Mouse (Mus musculus) embryonic facial prominence, embryonic 12.5 days (tissue): ENCODE results near the gene Mrgpre. TPM values are rescaled to one million over a fixed set of nuclear protein-coding genes. Genes with fewer than 3 reads are reported as not detected.

Experiments
- microRNA-seq: library from miRNA; unstranded; fragments of <30 nt; microRNA quantifications from one replicate; pipeline ENCODE4, GENCODE M21; 2017
- polyA plus RNA-seq: library from polyadenylated mRNA; unstranded; fragments of >200 nt; fragmentation: Nextera tagmentation; extraction: Ambion mirVana; gene quantifications from 2 replicates; pipeline ENCODE4 v1.2.1, GENCODE M21; 2016

Gene Mrgpre
- polyA plus RNA-seq, 1 experiment from 2014 or later: 1.5 TPM

Small RNAs within 50 kb of the gene (microRNA-seq; reads per million reads assigned to microRNA genes)
- not detected for gene Gm22064

Other genes with a start within 250 kb of the Mrgpre start
- 310 and 322 TPM in 2 replicates for gene Nap1l4, start 235.4 kb downstream of the Mrgpre start, polyA plus RNA-seq
- 57.1 and 57.3 TPM in 2 replicates for gene Cars, start 184.4 kb downstream of the Mrgpre start, polyA plus RNA-seq
- 0.35 and 0.45 TPM in 2 replicates for gene Tnfrsf26, start 155.8 kb downstream of the Mrgpre start, polyA plus RNA-seq
- 11.5 and 13.6 TPM in 2 replicates for gene Tnfrsf22, start 134.8 kb downstream of the Mrgpre start, polyA plus RNA-seq
- gene Tnfrsf23, start 98.6 kb downstream of the Mrgpre start, polyA plus RNA-seq: 0.47 and 1.1 TPM in 2 replicates
- 31.6 and 35.6 TPM in 2 replicates for gene Osbpl5, start 27.5 kb downstream of the Mrgpre start, polyA plus RNA-seq
- not detected in 2 replicates for gene Mrgprg, start 17.5 kb downstream of the Mrgpre start, polyA plus RNA-seq
- 7.7 and 9.2 TPM in 2 replicates for gene Nadsyn1, start 38.3 kb upstream of the Mrgpre start, polyA plus RNA-seq
- gene Dhcr7, start 38.6 kb upstream of the Mrgpre start, polyA plus RNA-seq: 43.6 and 45.0 TPM in 2 replicates
- gene Gm498, start 82.3 kb upstream of the Mrgpre start, polyA plus RNA-seq: not detected in 2 replicates
- gene Shank2, start 217.4 kb upstream of the Mrgpre start, polyA plus RNA-seq: 1.00 and 1.0 TPM in 2 replicates